Mouse (Mus musculus): ENCODE measurements around the gene Tcf25.

GRCm38 (mm10) chr8:123347293-123347692, 26.3 kb upstream of the Tcf25 start:
- TF ChIP-seq CTCF (IDR thresholded peaks at IDR 0.05; ENCODE audit: low read depth): no peak
- no peak for TF ChIP-seq EP300 (optimal IDR thresholded peaks at IDR 0.05)

Data from stomach, postnatal 0 days (tissue).